Mouse (Mus musculus): ENCODE measurements around the gene Cd5. TPM values are rescaled to one million over a fixed set of nuclear protein-coding genes. Genes with fewer than 3 reads are reported as not detected.
A peak's percentile ranks its signal among the peaks of the same experiment; 100 is the strongest.

Cd5 gene
- polyA plus RNA-seq, 1 experiment, result not detected

DNA sequence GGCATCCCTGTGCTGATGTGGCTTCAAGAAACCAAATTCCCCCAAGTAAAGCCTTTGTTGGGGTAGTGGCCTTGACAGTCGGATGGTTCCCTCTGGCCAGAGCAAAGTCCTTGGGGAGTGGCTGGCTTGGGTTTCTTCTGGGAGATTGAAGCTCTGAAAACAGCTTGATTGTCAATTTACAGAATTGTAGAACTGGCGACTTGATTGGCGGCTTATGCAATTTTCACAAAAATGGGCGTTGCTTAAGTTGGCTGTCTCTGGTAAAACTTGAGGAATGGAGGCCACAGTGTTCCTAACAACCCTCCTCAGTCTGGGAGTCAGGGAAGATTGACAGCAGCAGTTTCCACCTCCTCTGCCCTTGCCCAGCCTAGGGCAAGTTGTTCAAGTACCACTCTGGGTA lies 46.4 kb downstream of the Cd5 start:
- no peak overlapping the region for H3K4me3 ChIP-seq (ENCODE audit: low read depth, low read length)
- no peaks in the 10 kb centered on the region for H3K9me3 ChIP-seq (replicated peaks; ENCODE audit: control insufficient read depth, insufficient read depth, low read length, poor library complexity, severe bottlenecking)
- H3K4me1 ChIP-seq (ENCODE audit: control insufficient read depth, insufficient read depth, low read length), result no peaks in the 10 kb centered on the region
- no peaks in the 10 kb centered on the region for H3K27me3 ChIP-seq (ENCODE audit: control insufficient read depth, insufficient read depth, low read length, poor library complexity, severe bottlenecking)
- TF ChIP-seq POLR2A (IDR thresholded peaks at IDR 0.05; ENCODE audit: insufficient read depth, low read length) (no peak), EP300 (IDR thresholded peaks at IDR 0.05; ENCODE audit: insufficient read depth, low read depth, low read length) (no peak), CTCF (IDR thresholded peaks at IDR 0.05; ENCODE audit: low read depth, low read length) (no peak)
- H3K36me3 ChIP-seq (ENCODE audit: control insufficient read depth, insufficient read depth, low read length, poor library complexity, severe bottlenecking), result no peaks in the 10 kb centered on the region
- H3K9ac ChIP-seq (ENCODE audit: low read depth, poor library complexity, severe bottlenecking), result no peak overlapping the region
- H3K27ac ChIP-seq (ENCODE audit: insufficient read depth, low read length), result no peak overlapping the region

GRCm38 (mm10) chr19:10691660-10692059 lies 47.1 kb downstream of the Cd5 start:
- no peak overlapping the region for H3K4me3 ChIP-seq (ENCODE audit: low read depth, low read length)
- no peaks in the 10 kb centered on the region for H3K27me3 ChIP-seq (ENCODE audit: control insufficient read depth, insufficient read depth, low read length, poor library complexity, severe bottlenecking)
- H3K4me1 ChIP-seq (ENCODE audit: control insufficient read depth, insufficient read depth, low read length), result no peaks in the 10 kb centered on the region
- H3K27ac ChIP-seq (ENCODE audit: insufficient read depth, low read length), result no peak overlapping the region
- H3K9ac ChIP-seq (ENCODE audit: low read depth, poor library complexity, severe bottlenecking), result no peak overlapping the region
- no peaks in the 10 kb centered on the region for H3K9me3 ChIP-seq (replicated peaks; ENCODE audit: control insufficient read depth, insufficient read depth, low read length, poor library complexity, severe bottlenecking)
- no peaks in the 10 kb centered on the region for H3K36me3 ChIP-seq (ENCODE audit: control insufficient read depth, insufficient read depth, low read length, poor library complexity, severe bottlenecking)
- TF ChIP-seq POLR2A (IDR thresholded peaks at IDR 0.05; ENCODE audit: insufficient read depth, low read length), result no peak

- no peak overlapping the region for H3K9ac ChIP-seq (ENCODE audit: low read depth, poor library complexity, severe bottlenecking)
- H3K36me3 ChIP-seq (ENCODE audit: control insufficient read depth, insufficient read depth, low read length, poor library complexity, severe bottlenecking), result no peaks in the 10 kb centered on the region
- no peak for TF ChIP-seq POLR2A (IDR thresholded peaks at IDR 0.05; ENCODE audit: insufficient read depth, low read length)
Measured at GRCm38 (mm10) chr19:10691121-10691520, 47.7 kb downstream of the Cd5 start.

DNA sequence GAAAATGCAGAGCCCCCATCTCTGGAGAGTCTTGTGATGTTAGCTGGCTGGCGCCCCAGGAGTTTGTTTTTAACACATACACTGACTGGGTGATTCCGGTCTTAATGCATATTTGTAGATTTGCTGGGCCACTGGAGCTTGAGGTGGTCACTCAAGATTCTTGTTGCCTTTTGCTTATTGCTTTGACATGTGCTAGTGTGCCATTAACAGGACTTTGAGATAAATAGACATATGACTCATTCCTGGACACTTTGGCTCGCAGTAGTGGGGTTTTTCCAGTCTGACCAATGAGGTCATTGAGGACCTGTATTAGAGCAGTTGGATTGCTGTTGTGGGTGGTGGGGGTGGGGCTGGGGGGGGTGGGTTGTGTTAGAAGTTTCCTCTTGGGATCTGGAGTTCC lies 48.5 kb downstream of the Cd5 start:
- Histone ChIP-seq H3K4me3 (ENCODE audit: low read depth, low read length) (no peak overlapping the region), H3K27ac (ENCODE audit: insufficient read depth, low read length) (no peak overlapping the region), H3K9ac (ENCODE audit: low read depth, poor library complexity, severe bottlenecking) (no peak overlapping the region), H3K27me3 (ENCODE audit: control insufficient read depth, insufficient read depth, low read length, poor library complexity, severe bottlenecking) (no peaks in the 10 kb centered on the region), H3K9me3 (replicated peaks; ENCODE audit: control insufficient read depth, insufficient read depth, low read length, poor library complexity, severe bottlenecking) (no peaks in the 10 kb centered on the region), H3K4me1 (ENCODE audit: control insufficient read depth, insufficient read depth, low read length) (no peaks in the 10 kb centered on the region), H3K36me3 (ENCODE audit: control insufficient read depth, insufficient read depth, low read length, poor library complexity, severe bottlenecking) (no peaks in the 10 kb centered on the region)
- no peak for TF ChIP-seq POLR2A (IDR thresholded peaks at IDR 0.05; ENCODE audit: insufficient read depth, low read length)
- TF ChIP-seq EP300 (IDR thresholded peaks at IDR 0.05; ENCODE audit: insufficient read depth, low read depth, low read length), result no peak
- no peak for TF ChIP-seq CTCF (IDR thresholded peaks at IDR 0.05; ENCODE audit: low read depth, low read length)

More at GRCm38 (mm10) chr19:10691121-10691520, 47.7 kb downstream of the Cd5 start:
- no peaks in the 10 kb centered on the region for H3K9me3 ChIP-seq (replicated peaks; ENCODE audit: control insufficient read depth, insufficient read depth, low read length, poor library complexity, severe bottlenecking)
- no peaks in the 10 kb centered on the region for H3K27me3 ChIP-seq (ENCODE audit: control insufficient read depth, insufficient read depth, low read length, poor library complexity, severe bottlenecking)
- no peaks in the 10 kb centered on the region for H3K4me1 ChIP-seq (ENCODE audit: control insufficient read depth, insufficient read depth, low read length)
- H3K27ac ChIP-seq (ENCODE audit: insufficient read depth, low read length), result no peak overlapping the region
- no peak overlapping the region for H3K4me3 ChIP-seq (ENCODE audit: low read depth, low read length)

GRCm38 (mm10) chr19:10689470-10690166 lies 49.2 kb downstream of the Cd5 start:
- Histone ChIP-seq H3K36me3 (ENCODE audit: control insufficient read depth, insufficient read depth, low read length, poor library complexity, severe bottlenecking) (no peaks in the 10 kb centered on the region), H3K9me3 (replicated peaks; ENCODE audit: control insufficient read depth, insufficient read depth, low read length, poor library complexity, severe bottlenecking) (no peaks in the 10 kb centered on the region), H3K9ac (ENCODE audit: low read depth, poor library complexity, severe bottlenecking) (peak overlapping the region; percentile 93), H3K27ac (ENCODE audit: insufficient read depth, low read length) (no peak overlapping the region), H3K4me1 (ENCODE audit: control insufficient read depth, insufficient read depth, low read length) (no peaks in the 10 kb centered on the region), H3K27me3 (ENCODE audit: control insufficient read depth, insufficient read depth, low read length, poor library complexity, severe bottlenecking) (no peaks in the 10 kb centered on the region), H3K4me3 (ENCODE audit: low read depth, low read length) (peak overlapping the region; percentile 99)
- TF ChIP-seq POLR2A (IDR thresholded peaks at IDR 0.05; ENCODE audit: insufficient read depth, low read length) (no peak), CTCF (IDR thresholded peaks at IDR 0.05; ENCODE audit: low read depth, low read length) (no peak), EP300 (IDR thresholded peaks at IDR 0.05; ENCODE audit: insufficient read depth, low read depth, low read length) (no peak)

- Histone ChIP-seq H3K27me3 (ENCODE audit: control insufficient read depth, insufficient read depth, low read length, poor library complexity, severe bottlenecking) (no peaks in the 10 kb centered on the region), H3K4me3 (ENCODE audit: low read depth, low read length) (peak within 1 kb of the TSS; percentile 99), H3K27ac (ENCODE audit: insufficient read depth, low read length) (peak within 1 kb of the TSS; percentile 53), H3K4me1 (ENCODE audit: control insufficient read depth, insufficient read depth, low read length) (no peaks in the 10 kb centered on the region), H3K9ac (ENCODE audit: low read depth, poor library complexity, severe bottlenecking) (peak within 1 kb of the TSS; percentile 93), H3K36me3 (ENCODE audit: control insufficient read depth, insufficient read depth, low read length, poor library complexity, severe bottlenecking) (no peaks in the 10 kb centered on the region), H3K9me3 (replicated peaks; ENCODE audit: control insufficient read depth, insufficient read depth, low read length, poor library complexity, severe bottlenecking) (no peaks in the 10 kb centered on the region)
- peak; percentile 20 for TF ChIP-seq POLR2A (IDR thresholded peaks at IDR 0.05; ENCODE audit: insufficient read depth, low read length)
- no peak for TF ChIP-seq EP300 (IDR thresholded peaks at IDR 0.05; ENCODE audit: insufficient read depth, low read depth, low read length)
Measured at GRCm38 (mm10) chr19:10688537-10689352, 50.1 kb downstream of the Cd5 start, which contains the start of gene Vps37c. Gene Vps37c, plus strand, starts transcription at chr19:10688735.

Measured in ES-Bruce4 (cell line).